Comparison of ENCODE assay signal across 14 mouse cellular contexts in the genomic region with DNA sequence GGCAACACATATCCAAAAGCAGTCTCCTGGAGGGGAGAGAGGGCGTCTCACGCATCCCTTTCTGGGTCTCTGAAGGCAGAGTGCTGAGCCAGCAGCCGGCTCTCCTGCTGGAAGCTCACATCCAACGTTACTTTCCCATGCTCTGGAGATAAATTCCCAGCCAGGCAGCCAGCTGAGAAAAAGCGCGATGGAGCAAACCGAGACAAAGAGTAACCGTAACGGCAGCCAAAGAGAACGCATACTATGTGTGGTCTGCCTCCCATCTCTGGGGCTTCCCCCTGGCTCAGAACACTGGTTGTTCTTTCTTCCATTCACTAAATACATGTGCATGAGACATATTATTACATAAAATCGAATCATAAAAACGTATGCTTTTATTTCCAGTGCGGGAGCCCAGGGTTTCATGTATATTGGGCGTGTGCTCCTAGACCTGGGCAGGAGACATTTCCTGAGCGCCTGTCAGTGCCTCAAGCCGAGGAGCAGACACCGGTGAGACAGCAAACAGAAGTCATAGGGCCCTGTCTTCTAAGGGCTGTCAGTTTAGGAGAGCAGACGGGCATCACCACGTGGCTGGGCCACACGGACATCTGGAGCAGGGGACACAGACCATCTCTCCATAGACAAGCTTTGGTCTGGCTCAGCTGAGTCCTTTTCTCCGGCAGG. TPM values are rescaled to one million over a fixed set of nuclear protein-coding genes. Genes with fewer than 3 reads are reported as not detected.
DNase-seq lines count a peak whose midpoint lies in the region; ATAC-seq and TF ChIP-seq lines count a peak whose summit lies in the region.
"Had no signal": no experiment of that assay in that cellular context is flagged by ENCODE, and none has a peak within 500 bp of the region (broad histone marks: within the 10 kb centered on the region; RNA-seq: fewer than 3 reads in every experiment).

No protein-coding gene starts in this region.

- no peak overlapping the region for H3K4me2 ChIP-seq in forebrain, embryonic 13.5 days
- H3K4me2 ChIP-seq in midbrain, postnatal 0 days (ENCODE audit: low read depth, low read length, poor library complexity, severe bottlenecking): no peak overlapping the region
- no peak overlapping the region for H3K4me2 ChIP-seq in midbrain, embryonic 15.5 days
- 0 out of 2 replicates have a peak overlapping the region, but pooled peaks have one; percentile 19 for H3K4me2 ChIP-seq in intestine, embryonic 15.5 days (replicated peaks)
- H3K4me2 ChIP-seq: liver, embryonic 15.5 days had no signal

- intact Hi-C loops in left cerebral cortex, postnatal 4 days (cut with DNase I): no loop called here

- no peaks in the 10 kb centered on the region for H3K36me3 ChIP-seq in forebrain, embryonic 10.5 days (replicated peaks)
- H3K36me3 ChIP-seq in forebrain, embryonic 13.5 days (ENCODE audit: poor library complexity, severe bottlenecking): no peaks in the 10 kb centered on the region
- H3K36me3 ChIP-seq in midbrain, postnatal 0 days (ENCODE audit: insufficient read depth, low read length): no peaks in the 10 kb centered on the region
- no peaks in the 10 kb centered on the region for H3K36me3 ChIP-seq in midbrain, embryonic 15.5 days (replicated peaks)
- no peaks in the 10 kb centered on the region for H3K36me3 ChIP-seq in intestine, embryonic 15.5 days
- H3K36me3 ChIP-seq: liver, embryonic 15.5 days had no signal

- no peak overlapping the region for H3K4me3 ChIP-seq in forebrain, embryonic 10.5 days
- H3K4me3 ChIP-seq in forebrain, embryonic 13.5 days: no peak overlapping the region
- no peak overlapping the region for H3K4me3 ChIP-seq in midbrain, postnatal 0 days (ENCODE audit: low read depth, low read length)
- H3K4me3 ChIP-seq in midbrain, embryonic 15.5 days: no peak overlapping the region
- H3K4me3 ChIP-seq in intestine, embryonic 15.5 days (replicated peaks): no peak overlapping the region
- H3K4me3 ChIP-seq: erythroblast, embryonic 14.5 days; liver, embryonic 15.5 days had no signal

- no peak for TF ChIP-seq CTCF in midbrain, postnatal 0 days (IDR thresholded peaks at IDR 0.05)

- peaks cover 30% of the 10 kb centered on the region for H3K4me1 ChIP-seq in forebrain, embryonic 10.5 days
- 0 out of 2 replicates have a peak, but pooled peaks cover 5% of the 10 kb centered on the region for H3K4me1 ChIP-seq in forebrain, embryonic 13.5 days
- 0 out of 2 replicates have a peak, but pooled peaks cover 4% of the 10 kb centered on the region for H3K4me1 ChIP-seq in midbrain, postnatal 0 days (ENCODE audit: insufficient read depth, low read length)
- H3K4me1 ChIP-seq in midbrain, embryonic 15.5 days: peaks cover 7% of the 10 kb centered on the region
- peaks cover 16% of the 10 kb centered on the region for H3K4me1 ChIP-seq in intestine, embryonic 15.5 days (replicated peaks)
- H3K4me1 ChIP-seq: liver, embryonic 15.5 days had no signal

- H3K9ac ChIP-seq in forebrain, embryonic 13.5 days: no peak overlapping the region
- no peak overlapping the region for H3K9ac ChIP-seq in midbrain, postnatal 0 days (replicated peaks; ENCODE audit: low read length, poor library complexity, severe bottlenecking)
- H3K9ac ChIP-seq in midbrain, embryonic 15.5 days: no peak overlapping the region
- no peak overlapping the region for H3K9ac ChIP-seq in intestine, embryonic 15.5 days
- H3K9ac ChIP-seq: liver, embryonic 15.5 days had no signal

- WGBS in forebrain, embryonic 10.5 days: 86% methylated on average over 21 of the region's 21 CpGs
- WGBS in forebrain, embryonic 13.5 days: 74% methylated on average over 21 of the region's 21 CpGs
- WGBS in midbrain, postnatal 0 days: 59% methylated on average over 21 of the region's 21 CpGs
- WGBS in midbrain, embryonic 15.5 days: 65% methylated on average over 21 of the region's 21 CpGs
- WGBS in intestine, embryonic 15.5 days: 52% methylated on average over 21 of the region's 21 CpGs

- DNase-seq in forebrain, embryonic 10.5 days (ENCODE audit: extremely low spot score, low spot score): no peak
- peak; percentile 30 for DNase-seq in midbrain, postnatal 0 days (ENCODE audit: low spot score)
- DNase-seq in thymus, postnatal 14 days: peak; percentile 58
- no peak for DNase-seq in left cerebral cortex, postnatal 4 days
- DNase-seq: gastrocnemius, postnatal 36 days; kidney, adult 2 months; right cerebral cortex, adult 18-20 months had no signal

- H3K27me3 ChIP-seq in forebrain, embryonic 10.5 days (ENCODE audit: poor library complexity, severe bottlenecking): 0 out of 2 replicates have a peak, but pooled peaks cover under 1% of the 10 kb centered on the region
- no peaks in the 10 kb centered on the region for H3K27me3 ChIP-seq in forebrain, embryonic 13.5 days
- H3K27me3 ChIP-seq in midbrain, postnatal 0 days (ENCODE audit: insufficient read depth, low read length): no peaks in the 10 kb centered on the region
- no peaks in the 10 kb centered on the region for H3K27me3 ChIP-seq in midbrain, embryonic 15.5 days (replicated peaks)
- H3K27me3 ChIP-seq in intestine, embryonic 15.5 days (replicated peaks): no peaks in the 10 kb centered on the region
- H3K27me3 ChIP-seq: liver, embryonic 15.5 days had no signal

- ATAC-seq in forebrain, embryonic 13.5 days: no peak
- ATAC-seq in midbrain, postnatal 0 days (ENCODE audit: low FRiP score): no peak
- ATAC-seq in midbrain, embryonic 15.5 days (replicated peaks): no peak
- peak; percentile 29; the same call in 1 of the 2 replicates for ATAC-seq in intestine, embryonic 15.5 days
- no peak for ATAC-seq in inflammation-experienced regulatory T-cells, adult 6 months

- peak overlapping the region; percentile 72 for H3K27ac ChIP-seq in forebrain, embryonic 10.5 days
- no peak overlapping the region for H3K27ac ChIP-seq in forebrain, embryonic 13.5 days
- no peak overlapping the region for H3K27ac ChIP-seq in midbrain, postnatal 0 days (ENCODE audit: low read depth, low read length)
- H3K27ac ChIP-seq in midbrain, embryonic 15.5 days: no peak overlapping the region
- H3K27ac ChIP-seq in intestine, embryonic 15.5 days: peak overlapping the region; percentile 64
- H3K27ac ChIP-seq: liver, embryonic 15.5 days had no signal

- H3K9me3 ChIP-seq in forebrain, embryonic 10.5 days: no peaks in the 10 kb centered on the region
- H3K9me3 ChIP-seq in forebrain, embryonic 13.5 days (replicated peaks): no peaks in the 10 kb centered on the region
- H3K9me3 ChIP-seq in midbrain, postnatal 0 days (ENCODE audit: low read length): no peaks in the 10 kb centered on the region
- H3K9me3 ChIP-seq in midbrain, embryonic 15.5 days: no peaks in the 10 kb centered on the region
- H3K9me3 ChIP-seq in intestine, embryonic 15.5 days: no peaks in the 10 kb centered on the region
- H3K9me3 ChIP-seq: liver, embryonic 15.5 days had no signal

RNA-seq across cellular contexts. Expression of a gene that starts 42.0 kb away (rescaled TPM):
- polyA plus RNA-seq in forebrain, embryonic 10.5 days (2016; fragmentation: Nextera tagmentation; extraction: Ambion mirVana): 0.47 and 0.60 TPM in 2 replicates
- polyA plus RNA-seq in forebrain, embryonic 13.5 days (2015; fragmentation: Nextera tagmentation; extraction: Ambion mirVana): 1.1 and 1.2 TPM in 2 replicates
- 2.6 and 3.4 TPM in 2 replicates for total RNA-seq in midbrain, postnatal 0 days (2014; rRNA removed)
- 1.3 and 2.1 TPM in 2 replicates for polyA plus RNA-seq in midbrain, postnatal 0 days (2015; fragmentation: Nextera tagmentation; extraction: Ambion mirVana)
- 2.6 and 2.7 TPM in 2 replicates for polyA plus RNA-seq in midbrain, embryonic 15.5 days (2015; fragmentation: Nextera tagmentation; extraction: Ambion mirVana)
- polyA plus RNA-seq in intestine, embryonic 15.5 days (2015; fragmentation: Nextera tagmentation; extraction: Ambion mirVana): 2.2 and 2.4 TPM in 2 replicates
- polyA plus RNA-seq in inflammation-experienced regulatory T-cells, adult 6 months (2017; shearing (Covaris generic)): 1 to 10 TPM in 1 of 3 experiments, under 1 TPM in 1, not detected in 1; 0.49 to 1.6 TPM
- 1 to 10 TPM; 1.2 to 1.4 TPM for total RNA-seq in left cerebral cortex, postnatal 4 days (2021)
- total RNA-seq: ES-E14 had no signal
- polyA plus RNA-seq: erythroblast, embryonic 14.5 days had no signal

Comparison
In these comparisons a context has a peak if more than half of its experiments do, and no peak if none do; other contexts are left out.
1. H3K27ac ChIP-seq: peak in forebrain, embryonic 10.5 days (single experiment) and intestine, embryonic 15.5 days (single experiment); none in forebrain, embryonic 13.5 days (single experiment), midbrain, postnatal 0 days (single experiment) and midbrain, embryonic 15.5 days (single experiment).
2. DNase-seq: peak in midbrain, postnatal 0 days (single experiment) and thymus, postnatal 14 days (single experiment); none in forebrain, embryonic 10.5 days (single experiment) and left cerebral cortex, postnatal 4 days (single experiment).